Mouse (Mus musculus) bone marrow macrophage, adult 2 months (primary cell): Measurements from ENCODE around the gene Ldhal6b.
"Not testable (repeated sequence)": the region's sequence is repeated elsewhere in the genome, so short reads cannot be mapped to it uniquely, and the experiment has no call there.

Source experiments
- CTCF ChIP-seq: IDR thresholded peaks from 2 replicates; pipeline ENCODE4 v1.5.1; 2012; ENCODE audit warnings: low read depth, mild to moderate bottlenecking, low read length, moderate library complexity
- POLR2A ChIP-seq: IDR thresholded peaks from 2 replicates; pipeline ENCODE4 v1.6.1; 2012; ENCODE audit warnings: mild to moderate bottlenecking, low read depth, low read length, borderline replicate concordance

- TF ChIP-seq CTCF, POLR2A: not testable (repeated sequence)
Measured at GRCm38 (mm10) chr17:5442403-5442802, 23.8 kb upstream of the Ldhal6b start.
